Mouse (Mus musculus): ENCODE data around the gene Trim47. TPM values are rescaled to one million over a fixed set of nuclear protein-coding genes. Genes with fewer than 3 reads are reported as not detected.
"Not testable (repeated sequence)": the region's sequence is repeated elsewhere in the genome, so short reads cannot be mapped to it uniquely, and the experiment has no call there.

Trim47 gene
- polyA plus RNA-seq, 1 experiment from 2014 or later: 13.1 TPM

GRCm38 (mm10) chr11:116100385-116100784, 26.6 kb downstream of the Trim47 start:
- WGBS: 26% methylated on average over 6 of the region's 6 CpGs

GRCm38 (mm10) chr11:116099462-116099861, 27.5 kb downstream of the Trim47 start:
- DNase-seq (ENCODE audit: low spot score): no peak
- no peaks in the 10 kb centered on the region for H3K36me3 ChIP-seq (ENCODE audit: control insufficient read depth, insufficient read depth, low read length)
- 86% methylated on average over 6 of the region's 6 CpGs for WGBS
- no peak overlapping the region for H3K27ac ChIP-seq (ENCODE audit: low read depth)
- no peak overlapping the region for H3K9ac ChIP-seq (ENCODE audit: low read length)
- no peak for ATAC-seq (replicated peaks; ENCODE audit: low FRiP score, low TSS enrichment, low read depth)
- H3K4me1 ChIP-seq (replicated peaks; ENCODE audit: control insufficient read depth, insufficient read depth, low read length): peaks cover 49% of the 10 kb centered on the region
- H3K27me3 ChIP-seq (replicated peaks; ENCODE audit: control insufficient read depth, insufficient read depth, low read length): no peaks in the 10 kb centered on the region
- 0 out of 2 replicates have a peak, but pooled peaks cover 3% of the 10 kb centered on the region for H3K9me3 ChIP-seq (ENCODE audit: control insufficient read depth, low read length)
- no peak overlapping the region for H3K4me3 ChIP-seq (ENCODE audit: low read depth, low read length)
- H3K4me2 ChIP-seq (ENCODE audit: low read length): no peak overlapping the region

More at GRCm38 (mm10) chr11:116100385-116100784, 26.6 kb downstream of the Trim47 start:
- DNase-seq (ENCODE audit: low spot score): no peak
- Histone ChIP-seq H3K36me3 (ENCODE audit: control insufficient read depth, insufficient read depth, low read length) (no peaks in the 10 kb centered on the region), H3K9ac (ENCODE audit: low read length) (no peak overlapping the region), H3K9me3 (ENCODE audit: control insufficient read depth, low read length) (0 out of 2 replicates have a peak, but pooled peaks cover 3% of the 10 kb centered on the region), H3K4me2 (ENCODE audit: low read length) (no peak overlapping the region), H3K4me3 (ENCODE audit: low read depth, low read length) (no peak overlapping the region), H3K27me3 (replicated peaks; ENCODE audit: control insufficient read depth, insufficient read depth, low read length) (no peaks in the 10 kb centered on the region), H3K27ac (ENCODE audit: low read depth) (peak overlapping the region; percentile 74; the same call in 1 of the 2 replicates), H3K4me1 (replicated peaks; ENCODE audit: control insufficient read depth, insufficient read depth, low read length) (peaks cover 50% of the 10 kb centered on the region)
- no peak for ATAC-seq (replicated peaks; ENCODE audit: low FRiP score, low TSS enrichment, low read depth)

GRCm38 (mm10) chr11:116098711-116099460, 28.1 kb downstream of the Trim47 start:
- Histone ChIP-seq H3K27ac (ENCODE audit: low read depth) (0 out of 2 replicates have a peak overlapping the region, but pooled peaks have one; percentile 14), H3K9ac (ENCODE audit: low read length) (no peak overlapping the region), H3K4me1 (replicated peaks; ENCODE audit: control insufficient read depth, insufficient read depth, low read length) (peaks cover 47% of the 10 kb centered on the region), H3K36me3 (ENCODE audit: control insufficient read depth, insufficient read depth, low read length) (no peaks in the 10 kb centered on the region), H3K9me3 (ENCODE audit: control insufficient read depth, low read length) (0 out of 2 replicates have a peak, but pooled peaks cover 3% of the 10 kb centered on the region), H3K27me3 (replicated peaks; ENCODE audit: control insufficient read depth, insufficient read depth, low read length) (no peaks in the 10 kb centered on the region), H3K4me2 (ENCODE audit: low read length) (no peak overlapping the region), H3K4me3 (ENCODE audit: low read depth, low read length) (no peak overlapping the region)
- 60% methylated on average over 14 of the region's 14 CpGs for WGBS
- DNase-seq (ENCODE audit: low spot score): no peak
- no peak for ATAC-seq (replicated peaks; ENCODE audit: low FRiP score, low TSS enrichment, low read depth)

GRCm38 (mm10) chr11:116096213-116097108, 30.5 kb downstream of the Trim47 start:
- no peaks in the 10 kb centered on the region for H3K36me3 ChIP-seq (ENCODE audit: control insufficient read depth, insufficient read depth, low read length)
- DNase-seq (ENCODE audit: low spot score) (peak; percentile 74), ATAC-seq (replicated peaks; ENCODE audit: low FRiP score, low TSS enrichment, low read depth) (no peak)
- H3K9me3 ChIP-seq (ENCODE audit: control insufficient read depth, low read length): 0 out of 2 replicates have a peak, but pooled peaks cover 3% of the 10 kb centered on the region
- no peaks in the 10 kb centered on the region for H3K27me3 ChIP-seq (replicated peaks; ENCODE audit: control insufficient read depth, insufficient read depth, low read length)
- H3K9ac ChIP-seq (ENCODE audit: low read length): no peak overlapping the region
- 89% methylated on average over 5 of the region's 5 CpGs for WGBS
- no peak overlapping the region for H3K4me2 ChIP-seq (ENCODE audit: low read length)
- no peak overlapping the region for H3K4me3 ChIP-seq (ENCODE audit: low read depth, low read length)
- peaks cover 28% of the 10 kb centered on the region for H3K4me1 ChIP-seq (replicated peaks; ENCODE audit: control insufficient read depth, insufficient read depth, low read length)
- no peak overlapping the region for H3K27ac ChIP-seq (ENCODE audit: low read depth)

- no peaks in the 10 kb centered on the region for H3K27me3 ChIP-seq (replicated peaks; ENCODE audit: control insufficient read depth, insufficient read depth, low read length)
- no peak overlapping the region for H3K27ac ChIP-seq (ENCODE audit: low read depth)
- peaks cover 20% of the 10 kb centered on the region for H3K4me1 ChIP-seq (replicated peaks; ENCODE audit: control insufficient read depth, insufficient read depth, low read length)
- no peak for DNase-seq (ENCODE audit: low spot score)
- 73% methylated on average over 3 of the region's 3 CpGs for WGBS
- no peak for ATAC-seq (replicated peaks; ENCODE audit: low FRiP score, low TSS enrichment, low read depth)
- no peaks in the 10 kb centered on the region for H3K36me3 ChIP-seq (ENCODE audit: control insufficient read depth, insufficient read depth, low read length)
- H3K4me3 ChIP-seq (ENCODE audit: low read depth, low read length): no peak overlapping the region
- H3K9ac ChIP-seq (ENCODE audit: low read length): no peak overlapping the region
- H3K4me2 ChIP-seq (ENCODE audit: low read length): no peak overlapping the region
- H3K9me3 ChIP-seq (ENCODE audit: control insufficient read depth, low read length): 0 out of 2 replicates have a peak, but pooled peaks cover 3% of the 10 kb centered on the region
Measured at GRCm38 (mm10) chr11:116095573-116095972, 31.4 kb downstream of the Trim47 start.

- Histone ChIP-seq H3K36me3 (ENCODE audit: control insufficient read depth, insufficient read depth, low read length) (no peaks in the 10 kb centered on the region), H3K4me2 (ENCODE audit: low read length) (no peak overlapping the region), H3K9me3 (ENCODE audit: control insufficient read depth, low read length) (0 out of 2 replicates have a peak, but pooled peaks cover 3% of the 10 kb centered on the region), H3K4me3 (ENCODE audit: low read depth, low read length) (no peak overlapping the region), H3K27me3 (replicated peaks; ENCODE audit: control insufficient read depth, insufficient read depth, low read length) (no peaks in the 10 kb centered on the region), H3K4me1 (replicated peaks; ENCODE audit: control insufficient read depth, insufficient read depth, low read length) (0 out of 2 replicates have a peak, but pooled peaks cover 8% of the 10 kb centered on the region), H3K9ac (ENCODE audit: low read length) (no peak overlapping the region), H3K27ac (ENCODE audit: low read depth) (no peak overlapping the region; the same call in 1 of the 2 replicates)
- no peak for ATAC-seq (replicated peaks; ENCODE audit: low FRiP score, low TSS enrichment, low read depth)
- no peak for DNase-seq (ENCODE audit: low spot score)
- WGBS: 37% methylated on average over 16 of the region's 16 CpGs
Measured at GRCm38 (mm10) chr11:116093771-116094565, 33.0 kb downstream of the Trim47 start.

- DNase-seq (ENCODE audit: low spot score); H3K27ac ChIP-seq (ENCODE audit: low read depth); H3K9ac ChIP-seq (ENCODE audit: low read length); H3K4me2 ChIP-seq (ENCODE audit: low read length); H3K4me3 ChIP-seq (ENCODE audit: low read depth, low read length); H3K36me3 ChIP-seq (ENCODE audit: control insufficient read depth, insufficient read depth, low read length); H3K4me1 ChIP-seq (replicated peaks; ENCODE audit: control insufficient read depth, insufficient read depth, low read length); H3K27me3 ChIP-seq (replicated peaks; ENCODE audit: control insufficient read depth, insufficient read depth, low read length); H3K9me3 ChIP-seq (ENCODE audit: control insufficient read depth, low read length); ATAC-seq (replicated peaks; ENCODE audit: low FRiP score, low TSS enrichment, low read depth): not testable (repeated sequence)
- 88% methylated on average over 6 of the region's 6 CpGs for WGBS
Measured at GRCm38 (mm10) chr11:116092959-116093358, 34.1 kb downstream of the Trim47 start.

- no peak overlapping the region for H3K4me3 ChIP-seq (ENCODE audit: low read depth, low read length)
- 88% methylated on average over 6 of the region's 6 CpGs for WGBS
- DNase-seq (ENCODE audit: low spot score) (no peak), ATAC-seq (replicated peaks; ENCODE audit: low FRiP score, low TSS enrichment, low read depth) (no peak)
- H3K9ac ChIP-seq (ENCODE audit: low read length): no peak overlapping the region
- H3K4me2 ChIP-seq (ENCODE audit: low read length): no peak overlapping the region
- H3K9me3 ChIP-seq (ENCODE audit: control insufficient read depth, low read length): 0 out of 2 replicates have a peak, but pooled peaks cover under 1% of the 10 kb centered on the region
- H3K27ac ChIP-seq (ENCODE audit: low read depth): no peak overlapping the region
- H3K27me3 ChIP-seq (replicated peaks; ENCODE audit: control insufficient read depth, insufficient read depth, low read length): no peaks in the 10 kb centered on the region
- H3K4me1 ChIP-seq (replicated peaks; ENCODE audit: control insufficient read depth, insufficient read depth, low read length): peaks cover 10% of the 10 kb centered on the region; the same call in 1 of the 2 replicates
- H3K36me3 ChIP-seq (ENCODE audit: control insufficient read depth, insufficient read depth, low read length): no peaks in the 10 kb centered on the region
Measured at GRCm38 (mm10) chr11:116091591-116091990, 35.4 kb downstream of the Trim47 start.
